Mouse (Mus musculus) heart, postnatal 0 days (tissue): ENCODE data around the gene Lrrc3c.

Experiments
- CTCF ChIP-seq: IDR thresholded peaks from 2 replicates; pipeline ENCODE4 v1.5.1; 2016; ENCODE audit warnings: antibody characterized with exemption, control low read depth, low read depth
- EP300 ChIP-seq: IDR thresholded peaks from 2 replicates; pipeline ENCODE4 v1.6.1; 2016; ENCODE audit warnings: antibody characterized with exemption, low read depth

GRCm38 (mm10) chr11:98603953-98604352 is 5.9 kb downstream of the Lrrc3c start:
- no peak for TF ChIP-seq CTCF
- TF ChIP-seq EP300 = no peak
